Mouse (Mus musculus): Measurements from ENCODE around the gene Tsks. TPM values are rescaled to one million over a fixed set of nuclear protein-coding genes. Genes with fewer than 3 reads are reported as not detected.

Gene Tsks
- total and polyA plus RNA-seq, 3 experiments, result 0.08 TPM; not detected in 2

GRCm38 (mm10) chr7:44966638-44967037 is 23.6 kb downstream of the Tsks start:
- DNase-seq (ENCODE audit: low read depth, low spot score), result no peak
- no peaks in the 10 kb centered on the region for H3K79me2 ChIP-seq (ENCODE audit: control insufficient read depth, insufficient read depth, low read length, poor library complexity)
- no peak overlapping the region for H3K4me3 ChIP-seq (ENCODE audit: control insufficient read depth in 1 of 2, insufficient read depth in 1 of 2, low read depth in 2 of 2, low read length in 2 of 2)
- H3K9me3 ChIP-seq (replicated peaks; ENCODE audit: insufficient read depth, low read length), result no peaks in the 10 kb centered on the region
- H3K9ac ChIP-seq (ENCODE audit: control insufficient read depth, low read depth, low read length, poor library complexity, severe bottlenecking), result no peak overlapping the region
- no peaks in the 10 kb centered on the region for H3K27me3 ChIP-seq (ENCODE audit: control insufficient read depth in 1 of 2, insufficient read depth in 2 of 2, low read length in 2 of 2)
- H3K27ac ChIP-seq (ENCODE audit: control insufficient read depth, low read depth, low read length), result no peak overlapping the region
- no peaks in the 10 kb centered on the region for H3K36me3 ChIP-seq (ENCODE audit: control insufficient read depth in 1 of 2, insufficient read depth in 2 of 2, low read length in 2 of 2)
- no peak for TF ChIP-seq UBTF (IDR thresholded peaks at IDR 0.05; ENCODE audit: borderline replicate concordance, insufficient read depth, low read depth, low read length)
- TF ChIP-seq MYB (IDR thresholded peaks at IDR 0.05; ENCODE audit: low read depth, low read length), result no peak
- no peak for TF ChIP-seq BHLHE40 (IDR thresholded peaks at IDR 0.05; ENCODE audit: borderline replicate concordance, low read depth, low read length)
- TF ChIP-seq SIN3A (IDR thresholded peaks at IDR 0.05; ENCODE audit: low read length), result no peak
- no peak for TF ChIP-seq ZKSCAN1 (IDR thresholded peaks at IDR 0.05; ENCODE audit: low read depth, low read length)
- no peak for TF ChIP-seq NELFE (IDR thresholded peaks at IDR 0.05; ENCODE audit: low read depth, low read length)
- TF ChIP-seq USF1 (IDR thresholded peaks at IDR 0.05; ENCODE audit: low read depth, low read length), result no peak
- TF ChIP-seq MEF2A (IDR thresholded peaks at IDR 0.05; ENCODE audit: extremely low read depth, insufficient replicate concordance, low read depth, low read length, poor library complexity, severe bottlenecking), result no peak
- H3K4me1 ChIP-seq (ENCODE audit: control insufficient read depth in 1 of 2, insufficient read depth in 2 of 2, low read length in 2 of 2), result peaks cover 0 to 3% of the 10 kb centered on the region in 2 experiments; a peak in 1 of 4 replicates

GRCm38 (mm10) chr7:44970231-44970691 is 27.3 kb downstream of the Tsks start:
- Histone ChIP-seq H3K36me3 (ENCODE audit: control insufficient read depth in 1 of 2, insufficient read depth in 2 of 2, low read length in 2 of 2) (no peaks in the 10 kb centered on the region; a peak in 1 of 4 replicates), H3K4me1 (ENCODE audit: control insufficient read depth in 1 of 2, insufficient read depth in 2 of 2, low read length in 2 of 2) (peaks cover 0 to 5% of the 10 kb centered on the region in 2 experiments; a peak in 1 of 4 replicates), H3K27ac (ENCODE audit: control insufficient read depth, low read depth, low read length) (peak overlapping the region; percentile 27), H3K79me2 (ENCODE audit: control insufficient read depth, insufficient read depth, low read length, poor library complexity) (no peaks in the 10 kb centered on the region), H3K9ac (ENCODE audit: control insufficient read depth, low read depth, low read length, poor library complexity, severe bottlenecking) (peak overlapping the region; percentile 48), H3K4me3 (ENCODE audit: control insufficient read depth in 1 of 2, insufficient read depth in 1 of 2, low read depth in 2 of 2, low read length in 2 of 2) (peak overlapping the region; percentile 56 to 80), H3K9me3 (replicated peaks; ENCODE audit: insufficient read depth, low read length) (no peaks in the 10 kb centered on the region), H3K27me3 (ENCODE audit: control insufficient read depth in 1 of 2, insufficient read depth in 2 of 2, low read length in 2 of 2) (no peaks in the 10 kb centered on the region)
- TF ChIP-seq SMC3 (IDR thresholded peaks at IDR 0.05; ENCODE audit: low read depth, low read length), result no peak
- TF ChIP-seq NRF1 (IDR thresholded peaks at IDR 0.05; ENCODE audit: insufficient read depth, low read depth, low read length, poor library complexity, severe bottlenecking), result peak; percentile 25; the same call in 1 of the 2 replicates
- TF ChIP-seq CHD2 (IDR thresholded peaks at IDR 0.05; ENCODE audit: low read length), result peak; percentile 76
- peak; percentile 53 to 73; a peak in 2 of 4 replicates for TF ChIP-seq POLR2A (IDR thresholded peaks at IDR 0.05; ENCODE audit: control insufficient read depth in 1 of 2, insufficient read depth in 1 of 2, low read depth in 1 of 2, low read length in 2 of 2, poor library complexity in 1 of 2)
- TF ChIP-seq TBP (IDR thresholded peaks at IDR 0.05; ENCODE audit: low read depth, low read length), result peak; percentile 37; the same call in 1 of the 2 replicates
- no peak for TF ChIP-seq MAFK (IDR thresholded peaks at IDR 0.05; ENCODE audit: borderline replicate concordance, low read depth, low read length)
- no peak for TF ChIP-seq JUND (IDR thresholded peaks at IDR 0.05; ENCODE audit: low read depth, low read length)
- no peak for TF ChIP-seq USF2 (IDR thresholded peaks at IDR 0.05; ENCODE audit: borderline replicate concordance in 1 of 2, insufficient read depth in 1 of 2, low read depth in 1 of 2, low read length in 2 of 2)
- peak; percentile 61 for TF ChIP-seq NELFE (IDR thresholded peaks at IDR 0.05; ENCODE audit: low read depth, low read length)
- peak; percentile 65 for TF ChIP-seq MAX (IDR thresholded peaks at IDR 0.05; ENCODE audit: low read length)
- TF ChIP-seq MAZ (IDR thresholded peaks at IDR 0.05; ENCODE audit: low read depth, low read length), result 0 out of 2 replicates have a peak, but pooled peaks have one; percentile 8
- TF ChIP-seq HCFC1 (IDR thresholded peaks at IDR 0.05; ENCODE audit: low read depth, low read length), result peak; percentile 54; the same call in 1 of the 2 replicates
- TF ChIP-seq SIN3A (IDR thresholded peaks at IDR 0.05; ENCODE audit: low read length), result peak; percentile 72
- TF ChIP-seq USF1 (IDR thresholded peaks at IDR 0.05; ENCODE audit: low read depth, low read length), result no peak
- TF ChIP-seq ELF1 (IDR thresholded peaks at IDR 0.05; ENCODE audit: low read depth, low read length), result 0 out of 2 replicates have a peak, but pooled peaks have one; percentile 23
- no peak for TF ChIP-seq ZNF384 (IDR thresholded peaks at IDR 0.05; ENCODE audit: low read depth, low read length)
- DNase-seq (ENCODE audit: low read depth, low spot score), result peak; percentile 98
